Mouse (Mus musculus): ENCODE data around the gene Znrf3. TPM values are rescaled to one million over a fixed set of nuclear protein-coding genes. Genes with fewer than 3 reads are reported as not detected.

Znrf3 gene
- total RNA-seq, 2 experiments from 2014 or later: 5.7 to 6.9 TPM

DNA sequence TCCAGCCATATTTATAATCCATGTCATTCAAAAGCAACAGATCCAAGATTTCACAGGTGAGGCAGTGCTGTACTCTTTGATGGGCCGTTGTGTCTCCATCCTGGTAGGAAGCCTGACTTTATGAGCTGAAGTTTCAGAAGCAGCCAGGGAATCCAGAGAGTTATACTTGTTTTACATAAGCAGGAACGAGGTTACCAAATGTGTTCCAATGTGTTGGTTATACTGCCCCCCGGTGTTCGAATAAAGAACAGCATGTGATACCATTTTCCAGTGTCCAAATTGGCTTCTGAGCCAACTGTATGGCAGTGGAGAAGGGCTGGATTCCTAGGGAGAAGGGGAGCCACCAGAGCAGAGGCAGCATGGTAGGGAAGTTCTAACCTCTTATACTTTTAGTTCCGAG is 29.5 kb upstream of the Znrf3 start:
- TF ChIP-seq CTCF (IDR thresholded peaks at IDR 0.05): peak; percentile 79
- intact Hi-C loops (cut with DNase I): loop anchor here (1.0 to 10.0 kb wide), 3 partner anchors 184 to 359 kb away; no protein-coding TSS in a partner anchor
- peak; percentile 54 for DNase-seq
- Histone ChIP-seq H3K27ac (no peak overlapping the region), H3K4me3 (no peak overlapping the region)

GRCm38 (mm10) chr11:5470055-5470454 is 25.4 kb upstream of the Znrf3 start:
- intact Hi-C loops (cut with DNase I): loop anchor here (10.0 kb wide), 1 partner anchor 355 kb away; no protein-coding TSS in a partner anchor
- no peak for TF ChIP-seq CTCF (IDR thresholded peaks at IDR 0.05)
- DNase-seq: no peak
- no peak overlapping the region for H3K4me3 ChIP-seq
- H3K27ac ChIP-seq: no peak overlapping the region

DNA sequence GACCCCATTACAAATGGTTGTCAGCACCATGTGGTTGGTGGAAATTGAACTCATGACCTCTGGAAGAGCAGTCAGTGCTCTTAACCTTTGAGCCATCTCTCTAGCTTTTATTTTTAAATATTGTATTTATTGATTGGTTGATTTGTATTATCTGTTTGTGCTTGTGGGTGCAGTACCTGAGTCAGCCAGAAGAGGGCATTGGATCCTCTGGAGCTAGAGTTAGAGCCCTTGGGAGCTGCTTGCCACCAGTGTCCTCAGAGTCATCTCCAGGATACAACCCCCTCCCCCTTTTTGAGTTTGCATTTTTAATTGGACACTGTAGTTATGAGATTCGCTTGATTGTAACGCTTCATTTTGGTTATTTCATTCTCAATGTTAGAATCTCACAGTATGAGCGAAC is 24.4 kb upstream of the Znrf3 start:
- intact Hi-C loops (cut with DNase I): no loop called here
- Histone ChIP-seq H3K4me3 (no peak overlapping the region), H3K27ac (no peak overlapping the region)
- DNase-seq: peak; percentile 34
- TF ChIP-seq CTCF (IDR thresholded peaks at IDR 0.05): peak; percentile 76

- intact Hi-C loops (cut with DNase I): no loop called here
- Histone ChIP-seq H3K27ac (no peak overlapping the region), H3K4me3 (no peak overlapping the region)
- no peak for TF ChIP-seq CTCF (IDR thresholded peaks at IDR 0.05)
- DNase-seq: no peak
These were observed 23.8 kb upstream of the Znrf3 start for GRCm38 (mm10) chr11:5468471-5468870.

DNA sequence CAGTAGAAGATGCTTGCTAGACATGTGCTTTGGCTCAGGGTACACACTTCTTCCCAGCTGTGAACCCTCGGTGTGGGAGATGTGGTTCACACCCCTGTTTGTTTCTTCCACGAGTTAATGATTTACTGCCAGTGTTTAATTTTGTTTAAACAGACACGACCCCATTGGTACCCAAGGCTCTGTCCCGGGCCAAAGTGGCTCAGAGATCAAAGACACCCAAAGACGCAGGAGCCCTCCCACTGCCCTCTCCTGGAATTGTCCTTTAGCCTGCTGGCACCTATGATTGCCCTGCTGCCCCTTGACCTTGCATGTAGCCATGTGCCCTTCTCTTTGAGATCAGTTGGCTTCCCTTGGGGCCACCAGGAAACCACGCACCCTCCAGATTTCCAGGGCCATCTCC is 7.3 kb upstream of the Znrf3 start:
- intact Hi-C loops (cut with DNase I): loop anchor here (2.0 kb wide), 1 partner anchor 161 kb away; no protein-coding TSS in a partner anchor
- no peak for TF ChIP-seq CTCF (IDR thresholded peaks at IDR 0.05)
- Histone ChIP-seq H3K27ac (no peak overlapping the region), H3K4me3 (no peak overlapping the region)
- no peak for DNase-seq

DNA sequence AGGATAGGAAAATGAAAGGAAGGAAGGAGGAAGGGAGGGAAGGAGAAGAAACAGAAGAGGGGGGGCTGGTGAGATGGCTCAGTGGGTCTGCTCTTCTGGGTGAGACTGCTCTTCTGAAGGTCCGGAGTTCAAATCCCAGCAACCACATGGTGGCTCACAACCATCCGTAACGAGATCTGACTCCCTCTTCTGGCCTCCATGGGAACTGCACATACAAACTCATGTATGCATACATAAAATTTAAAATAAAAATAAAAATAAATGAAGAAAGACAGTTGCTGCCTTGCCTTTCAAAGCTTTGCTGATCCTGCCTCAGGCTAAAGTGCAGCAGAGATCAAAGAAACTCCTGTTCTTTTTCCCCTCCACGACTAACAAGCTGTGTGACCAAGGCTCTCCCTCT is 6.7 kb upstream of the Znrf3 start:
- Histone ChIP-seq H3K27ac (no peak overlapping the region), H3K4me3 (no peak overlapping the region)
- DNase-seq: no peak
- intact Hi-C loops (cut with DNase I): loop anchor here (2.0 kb wide), 1 partner anchor 161 kb away; no protein-coding TSS in a partner anchor
- peak; percentile 48 for TF ChIP-seq CTCF (IDR thresholded peaks at IDR 0.05)

DNA sequence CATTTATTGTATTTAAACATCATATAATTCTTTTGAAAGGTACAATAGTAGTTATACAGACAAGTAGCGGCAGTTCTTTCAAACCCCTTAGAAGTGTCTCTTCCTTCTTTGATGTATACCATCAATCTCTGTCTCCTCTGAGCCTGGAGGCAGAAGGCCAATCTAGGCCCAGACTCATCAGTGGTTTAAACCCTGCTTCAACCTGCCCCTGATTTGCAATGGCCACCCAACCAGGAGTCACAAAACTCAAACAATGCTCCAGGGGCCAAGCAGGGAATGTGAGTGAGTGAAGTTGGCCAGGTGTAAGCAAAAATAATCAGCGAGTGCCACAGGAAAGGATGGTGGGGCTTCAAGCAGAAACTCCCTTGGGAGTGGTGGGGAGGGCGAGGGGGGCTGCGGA is 6.1 kb upstream of the Znrf3 start:
- intact Hi-C loops (cut with DNase I): loop anchor here (2.0 kb wide), 1 partner anchor 160 kb away; no protein-coding TSS in a partner anchor
- no peak for TF ChIP-seq CTCF (IDR thresholded peaks at IDR 0.05)
- no peak for DNase-seq
- Histone ChIP-seq H3K27ac (no peak overlapping the region), H3K4me3 (no peak overlapping the region)

DNA sequence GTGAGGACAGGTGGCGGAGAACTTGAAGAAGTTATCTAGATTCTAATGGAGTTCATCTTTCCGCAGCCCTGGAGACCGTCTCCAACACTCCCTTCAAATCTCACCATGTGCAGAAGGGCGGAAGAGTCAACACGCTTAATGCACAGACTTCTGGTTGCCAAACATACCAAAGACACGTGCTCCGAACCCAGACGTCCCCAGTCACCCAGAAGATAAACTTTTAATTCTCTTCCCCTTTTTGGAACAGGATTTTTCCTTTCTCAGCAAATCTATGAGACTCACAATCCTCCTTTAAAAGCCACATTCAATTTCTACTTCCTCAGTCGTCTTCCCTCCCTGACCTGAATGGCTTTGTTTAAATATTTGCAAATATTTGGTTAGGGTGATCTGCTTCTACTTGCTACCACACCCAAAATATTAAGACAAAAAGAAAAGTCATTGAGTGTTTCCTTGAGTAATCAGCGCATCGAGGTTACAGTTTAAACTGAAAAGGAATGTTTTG is 856 bp upstream of the Znrf3 start:
- no peak for DNase-seq
- intact Hi-C loops (cut with DNase I): loop anchor here (10.0 kb wide), 1 partner anchor 261 kb away; no protein-coding TSS in a partner anchor
- peak overlapping the region; percentile 89 for H3K27ac ChIP-seq
- no peak for TF ChIP-seq CTCF (IDR thresholded peaks at IDR 0.05)
- peak overlapping the region; percentile 77 for H3K4me3 ChIP-seq

DNA sequence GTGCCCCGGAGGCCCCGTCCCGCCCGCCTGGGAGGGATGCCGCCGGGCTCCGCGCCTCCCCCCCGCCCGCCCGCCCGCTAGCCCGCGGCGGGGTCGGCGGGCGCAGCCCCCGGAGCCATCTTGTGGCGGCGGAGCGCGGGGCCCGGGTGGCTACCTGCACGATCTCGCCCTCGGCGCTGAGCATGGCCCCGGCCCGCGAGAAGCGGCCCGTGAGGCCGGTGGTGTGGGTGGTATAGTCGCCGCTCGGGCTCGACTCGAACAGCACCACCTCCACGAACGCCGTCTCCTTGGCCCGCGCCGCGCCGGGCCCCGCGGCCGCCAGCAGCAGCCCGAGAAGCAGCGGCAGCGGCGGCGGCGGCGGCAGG is 431 bp downstream of the Znrf3 start:
- peak; percentile 67 for DNase-seq
- H3K4me3 ChIP-seq: peak overlapping the region; percentile 77
- peak; percentile 15; the same call in 1 of the 2 replicates for TF ChIP-seq CTCF (IDR thresholded peaks at IDR 0.05)
- intact Hi-C loops (cut with DNase I): loop anchor here (10.0 kb wide), 1 partner anchor 259 kb away; no protein-coding TSS in a partner anchor
- H3K27ac ChIP-seq: peak overlapping the region; percentile 91

- Histone ChIP-seq H3K4me3 (peak overlapping the region; percentile 77), H3K27ac (peak overlapping the region; percentile 91)
- intact Hi-C loops (cut with DNase I): loop anchor here (10.0 kb wide), 1 partner anchor 259 kb away; no protein-coding TSS in a partner anchor
- TF ChIP-seq CTCF (IDR thresholded peaks at IDR 0.05): no peak
- DNase-seq: peak; percentile 46
These were observed 975 bp downstream of the Znrf3 start for GRCm38 (mm10) chr11:5443511-5444233.

DNA sequence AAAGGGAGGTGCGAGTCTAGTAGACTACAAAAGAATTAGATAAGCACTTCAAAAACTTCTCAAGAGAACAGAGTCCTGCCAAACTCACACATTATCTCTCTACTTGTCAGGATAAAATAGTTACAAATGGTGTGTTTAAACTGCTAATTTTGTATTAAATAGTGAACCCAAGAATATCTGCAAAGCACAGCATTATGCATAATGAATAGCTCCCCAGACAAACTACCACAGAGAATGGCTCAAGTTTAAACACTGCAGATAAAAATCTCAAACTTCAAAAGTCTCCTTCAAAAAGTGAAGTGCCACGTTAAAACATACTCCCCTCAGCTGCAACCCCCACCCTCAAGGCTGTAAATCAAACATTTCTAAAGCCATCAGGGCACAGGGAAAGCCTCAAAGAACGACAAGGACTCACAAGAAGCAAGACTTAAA is 2.0 kb downstream of the Znrf3 start:
- TF ChIP-seq CTCF (IDR thresholded peaks at IDR 0.05): no peak
- H3K4me3 ChIP-seq: no peak overlapping the region
- intact Hi-C loops (cut with DNase I): loop anchor here (10.0 kb wide), 1 partner anchor 258 kb away; no protein-coding TSS in a partner anchor
- no peak for DNase-seq
- H3K27ac ChIP-seq: no peak overlapping the region

DNA sequence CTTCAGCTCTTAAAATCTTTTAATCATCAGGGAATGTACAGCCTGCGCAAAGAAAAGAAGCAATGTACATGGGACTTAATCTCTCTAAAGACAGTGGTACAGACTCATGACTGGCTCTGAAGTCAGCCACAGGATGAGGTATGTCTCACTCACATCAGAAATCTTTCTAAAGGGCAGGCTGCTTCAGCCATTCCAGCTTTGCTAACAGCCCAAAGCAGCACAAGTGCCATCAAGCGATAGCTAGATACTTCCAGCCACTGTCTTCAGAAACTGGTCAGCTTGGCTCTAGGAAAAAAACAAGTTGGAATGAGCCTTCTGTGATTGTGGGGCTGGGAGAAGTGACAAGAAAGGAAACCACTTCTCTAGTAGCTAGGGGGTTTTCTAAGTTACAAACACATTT is 7.0 kb downstream of the Znrf3 start:
- DNase-seq: no peak
- Histone ChIP-seq H3K4me3 (peak overlapping the region; percentile 19; the same call in 1 of the 2 replicates), H3K27ac (peak overlapping the region; percentile 81)
- intact Hi-C loops (cut with DNase I): no loop called here
- TF ChIP-seq CTCF (IDR thresholded peaks at IDR 0.05): no peak

DNA sequence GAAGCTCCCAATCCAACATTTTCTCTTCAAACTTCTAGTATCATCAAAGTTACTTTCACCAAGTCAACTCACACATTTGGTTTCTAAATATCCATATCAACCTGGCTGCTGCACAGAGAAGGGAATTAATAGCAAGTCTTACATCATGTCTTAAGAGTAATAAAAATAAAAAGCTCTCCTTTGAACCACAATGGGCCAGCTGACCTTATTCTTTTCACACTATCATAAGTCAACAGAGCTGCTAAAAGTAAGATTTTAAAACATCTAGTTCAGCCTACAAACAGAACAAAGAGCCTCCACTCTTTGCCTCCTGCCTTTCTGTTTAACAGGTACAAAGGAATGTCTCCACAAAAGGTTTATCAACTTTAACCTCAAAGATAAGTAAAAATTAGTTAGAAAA is 7.7 kb downstream of the Znrf3 start:
- intact Hi-C loops (cut with DNase I): no loop called here
- DNase-seq: no peak
- no peak for TF ChIP-seq CTCF (IDR thresholded peaks at IDR 0.05)
- Histone ChIP-seq H3K27ac (peak overlapping the region; percentile 81), H3K4me3 (0 out of 2 replicates have a peak overlapping the region, but pooled peaks have one; percentile 19)
